Mouse (Mus musculus): ENCODE measurements around the gene Shc4. TPM values are rescaled to one million over a fixed set of nuclear protein-coding genes. Genes with fewer than 3 reads are reported as not detected.

Gene Shc4
- polyA plus RNA-seq, 1 experiment from 2014 or later = 5.2 TPM

DNA sequence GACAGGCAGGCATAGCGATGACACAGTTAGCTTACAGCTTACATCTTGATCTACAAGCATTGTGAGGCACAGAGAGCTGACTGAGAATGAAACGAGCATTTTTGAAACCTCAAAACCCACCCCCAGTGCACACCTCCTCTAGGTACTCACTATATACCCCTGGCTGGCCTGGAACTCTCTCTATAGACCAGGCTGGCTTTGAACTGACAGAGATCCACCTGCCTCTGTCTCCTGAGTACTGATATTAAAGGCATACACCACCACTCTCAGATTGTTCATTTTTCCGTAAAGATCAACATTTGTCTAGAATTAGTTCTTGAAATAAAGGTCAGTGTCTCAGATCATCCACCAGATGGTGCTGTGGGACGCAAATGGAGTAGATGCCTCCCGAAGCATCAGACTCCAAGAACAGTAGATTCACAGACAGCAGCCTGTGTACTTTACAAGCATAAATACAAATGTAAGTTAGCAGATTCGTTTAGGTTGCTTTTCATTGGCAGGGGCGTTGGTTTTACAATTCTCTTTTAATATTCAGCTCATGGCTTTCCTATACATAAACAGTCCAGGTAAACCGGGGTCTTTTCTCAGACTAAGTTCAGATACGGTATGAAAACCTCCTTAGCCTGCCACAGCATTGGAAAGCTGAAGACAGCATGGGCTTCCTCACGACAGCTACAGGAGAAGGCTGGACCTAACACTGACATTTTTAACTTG is 64.0 kb downstream of the Shc4 start:
- ATAC-seq (ENCODE audit: low FRiP score, low read depth) = peak; percentile 73
- WGBS = 19% methylated on average over 10 of the region's 10 CpGs
- Histone ChIP-seq H3K27ac (no peak overlapping the region), H3K27me3 (replicated peaks) (no peaks in the 10 kb centered on the region), H3K4me3 (no peak overlapping the region), H3K4me1 (no peaks in the 10 kb centered on the region), H3K36me3 (no peaks in the 10 kb centered on the region), H3K9me3 (no peaks in the 10 kb centered on the region), H3K4me2 (replicated peaks) (peak overlapping the region; percentile 42), H3K9ac (no peak overlapping the region)

DNA sequence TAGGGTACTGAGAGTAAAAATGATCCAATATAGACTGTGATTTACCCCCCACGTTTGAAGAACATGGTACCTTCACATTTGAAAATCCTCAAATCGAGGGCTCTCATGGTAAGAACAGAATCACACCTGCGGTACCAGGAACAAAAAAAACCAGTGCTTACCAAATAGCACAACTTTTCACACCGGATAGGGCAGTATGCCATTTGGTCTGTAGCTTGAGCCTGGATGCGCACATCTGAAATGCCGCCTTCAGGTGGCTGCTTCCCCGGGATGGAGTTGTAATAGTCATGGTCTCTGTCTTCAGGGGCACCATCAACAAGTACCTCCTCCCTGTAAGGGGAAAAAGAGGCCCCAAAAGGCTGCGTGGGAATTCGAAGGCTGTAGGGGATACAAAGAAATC is 68.6 kb downstream of the Shc4 start:
- H3K9ac ChIP-seq = no peak overlapping the region
- H3K27me3 ChIP-seq (replicated peaks) = no peaks in the 10 kb centered on the region
- 89% methylated on average over 9 of the region's 9 CpGs for WGBS
- H3K36me3 ChIP-seq = no peaks in the 10 kb centered on the region
- H3K27ac ChIP-seq = no peak overlapping the region
- no peaks in the 10 kb centered on the region for H3K4me1 ChIP-seq
- no peaks in the 10 kb centered on the region for H3K9me3 ChIP-seq
- H3K4me3 ChIP-seq = no peak overlapping the region
- no peak overlapping the region for H3K4me2 ChIP-seq (replicated peaks)
- ATAC-seq (ENCODE audit: low FRiP score, low read depth) = no peak

DNA sequence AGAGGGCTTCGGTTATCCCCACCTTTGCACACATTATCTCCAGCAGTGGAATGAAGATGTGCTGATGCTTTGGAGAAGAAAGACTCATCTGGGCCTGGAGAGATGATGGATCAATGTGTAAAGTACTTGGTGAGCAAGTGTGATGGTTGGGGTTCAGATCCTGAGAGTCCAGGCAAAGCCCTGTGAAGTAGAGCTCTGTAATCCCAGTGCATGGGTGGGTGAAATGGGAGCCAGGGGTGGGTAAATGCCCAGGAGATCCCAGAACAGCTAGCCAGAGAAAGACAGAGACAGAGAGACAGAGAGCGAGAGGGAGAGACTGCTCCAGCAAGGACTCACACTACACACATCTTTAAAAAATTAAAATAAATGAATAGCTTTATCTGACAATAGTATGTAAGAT is 70.7 kb downstream of the Shc4 start:
- no peak overlapping the region for H3K4me3 ChIP-seq
- H3K9me3 ChIP-seq = no peaks in the 10 kb centered on the region
- no peak overlapping the region for H3K9ac ChIP-seq
- ATAC-seq (ENCODE audit: low FRiP score, low read depth) = no peak
- H3K36me3 ChIP-seq = no peaks in the 10 kb centered on the region
- no peaks in the 10 kb centered on the region for H3K27me3 ChIP-seq (replicated peaks)
- WGBS = 96% methylated on average over 2 of the region's 2 CpGs
- H3K4me1 ChIP-seq = no peaks in the 10 kb centered on the region
- H3K4me2 ChIP-seq (replicated peaks) = no peak overlapping the region
- no peak overlapping the region for H3K27ac ChIP-seq

DNA sequence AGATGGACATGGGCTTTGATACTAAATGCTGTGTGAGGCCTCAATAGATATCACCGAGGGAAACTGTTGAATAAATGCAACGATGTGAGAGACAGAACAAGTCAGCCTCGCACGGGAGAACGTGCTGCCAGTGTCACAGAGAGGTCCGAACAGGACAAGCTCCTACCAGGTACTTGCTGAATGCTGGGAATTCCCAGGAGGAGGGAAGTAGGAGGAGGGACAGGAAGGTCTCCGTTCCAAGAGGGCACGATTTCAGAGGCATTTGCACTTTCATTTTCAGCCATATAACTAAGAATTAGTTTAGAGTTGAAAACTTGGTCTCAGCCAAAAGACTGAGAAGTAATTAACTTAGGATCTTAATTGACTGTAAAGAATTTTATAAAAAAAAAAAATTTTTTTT is 72.4 kb downstream of the Shc4 start:
- Histone ChIP-seq H3K4me1 (no peaks in the 10 kb centered on the region), H3K9ac (no peak overlapping the region), H3K4me3 (no peak overlapping the region), H3K9me3 (no peaks in the 10 kb centered on the region), H3K27ac (no peak overlapping the region), H3K36me3 (no peaks in the 10 kb centered on the region), H3K4me2 (replicated peaks) (no peak overlapping the region), H3K27me3 (replicated peaks) (no peaks in the 10 kb centered on the region)
- WGBS = 68% methylated on average over 8 of the region's 8 CpGs
- no peak for ATAC-seq (ENCODE audit: low FRiP score, low read depth)

DNA sequence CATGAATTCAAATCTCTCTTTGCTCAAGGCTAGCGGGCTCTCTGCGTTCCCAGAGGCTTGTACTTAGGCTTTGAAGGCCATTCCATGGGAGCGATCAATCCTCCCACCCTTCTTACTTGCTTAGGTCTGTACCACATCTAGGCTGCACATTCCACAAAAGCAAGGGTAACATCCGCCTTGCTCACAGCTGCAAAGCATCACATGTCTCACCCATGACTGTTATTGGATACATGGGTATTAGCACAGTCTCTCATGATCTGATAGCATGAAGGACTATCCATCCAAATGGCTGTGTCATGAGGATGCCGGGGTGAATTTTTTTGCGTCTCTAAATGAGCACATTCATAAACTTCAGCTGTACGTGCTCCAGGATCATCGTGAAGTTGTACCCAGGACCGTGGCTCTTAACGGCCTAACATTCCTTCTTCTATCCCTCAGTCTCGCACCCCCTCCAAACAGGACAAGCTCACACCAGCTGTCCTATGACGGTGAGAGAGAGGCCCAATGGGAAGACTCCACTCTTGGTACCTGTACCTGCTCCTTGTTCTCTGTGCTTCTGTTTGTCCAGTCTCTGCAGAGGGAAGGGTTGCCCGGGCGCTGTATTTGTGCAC is 73.1 kb downstream of the Shc4 start:
- Histone ChIP-seq H3K9ac (no peak overlapping the region), H3K27ac (no peak overlapping the region), H3K9me3 (no peaks in the 10 kb centered on the region), H3K4me3 (no peak overlapping the region), H3K27me3 (replicated peaks) (no peaks in the 10 kb centered on the region), H3K4me1 (no peaks in the 10 kb centered on the region), H3K4me2 (replicated peaks) (no peak overlapping the region), H3K36me3 (no peaks in the 10 kb centered on the region)
- whole genome bisulfite sequencing = 91% methylated on average over 14 of the region's 14 CpGs
- no peak for ATAC-seq (ENCODE audit: low FRiP score, low read depth)

DNA sequence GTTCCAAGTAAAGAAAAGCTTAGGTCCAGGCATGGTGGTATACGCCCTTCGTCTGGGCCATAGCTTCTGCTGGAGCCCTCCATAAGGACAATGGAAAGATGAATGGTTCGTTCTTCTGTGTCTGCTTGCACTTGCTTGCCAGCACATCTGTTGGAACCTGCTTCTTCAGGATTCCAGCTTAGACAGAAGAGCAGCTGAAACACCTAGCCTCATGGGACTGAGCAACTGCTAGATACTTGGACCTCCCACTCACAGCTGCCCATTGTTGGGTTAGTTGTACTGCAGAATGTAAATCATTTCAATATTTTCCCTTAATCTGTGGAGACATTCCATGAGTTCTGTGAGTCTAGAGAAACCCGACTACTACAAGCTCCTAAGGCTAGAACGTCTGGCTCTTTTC is 73.9 kb downstream of the Shc4 start:
- no peak overlapping the region for H3K4me3 ChIP-seq
- no peaks in the 10 kb centered on the region for H3K36me3 ChIP-seq
- 84% methylated on average over 5 of the region's 5 CpGs for WGBS
- 0 out of 2 replicates have a peak, but pooled peaks cover 1% of the 10 kb centered on the region for H3K4me1 ChIP-seq
- no peak overlapping the region for H3K27ac ChIP-seq
- H3K9ac ChIP-seq = no peak overlapping the region
- H3K4me2 ChIP-seq (replicated peaks) = no peak overlapping the region
- no peaks in the 10 kb centered on the region for H3K9me3 ChIP-seq
- ATAC-seq (ENCODE audit: low FRiP score, low read depth) = no peak
- H3K27me3 ChIP-seq (replicated peaks) = no peaks in the 10 kb centered on the region

DNA sequence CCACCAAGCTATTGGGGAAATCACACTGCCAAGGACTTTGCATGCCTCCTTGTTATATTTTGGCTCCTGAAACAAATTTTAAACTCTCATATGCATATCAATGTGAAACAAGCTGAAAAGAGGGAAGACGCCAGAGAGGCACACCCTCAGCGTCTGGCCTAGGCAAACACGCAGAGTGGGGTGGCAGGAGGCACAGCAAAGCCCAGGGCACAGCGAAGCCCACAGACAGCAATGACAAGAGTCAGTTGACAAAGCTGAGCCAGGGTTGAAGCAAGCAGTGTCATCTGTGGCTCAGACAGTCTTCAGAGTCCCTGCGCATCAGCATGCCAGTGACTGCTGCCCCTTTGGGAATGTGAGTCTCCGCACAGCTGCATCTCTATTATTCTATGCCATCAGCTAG is 79.0 kb downstream of the Shc4 start:
- H3K27ac ChIP-seq = no peak overlapping the region
- H3K9ac ChIP-seq = no peak overlapping the region
- no peaks in the 10 kb centered on the region for H3K36me3 ChIP-seq
- H3K4me2 ChIP-seq (replicated peaks) = no peak overlapping the region
- WGBS = 74% methylated on average over 6 of the region's 6 CpGs
- no peak overlapping the region for H3K4me3 ChIP-seq
- no peaks in the 10 kb centered on the region for H3K27me3 ChIP-seq (replicated peaks)
- no peaks in the 10 kb centered on the region for H3K9me3 ChIP-seq
- 0 out of 2 replicates have a peak, but pooled peaks cover 3% of the 10 kb centered on the region for H3K4me1 ChIP-seq
- ATAC-seq (ENCODE audit: low FRiP score, low read depth) = no peak

DNA sequence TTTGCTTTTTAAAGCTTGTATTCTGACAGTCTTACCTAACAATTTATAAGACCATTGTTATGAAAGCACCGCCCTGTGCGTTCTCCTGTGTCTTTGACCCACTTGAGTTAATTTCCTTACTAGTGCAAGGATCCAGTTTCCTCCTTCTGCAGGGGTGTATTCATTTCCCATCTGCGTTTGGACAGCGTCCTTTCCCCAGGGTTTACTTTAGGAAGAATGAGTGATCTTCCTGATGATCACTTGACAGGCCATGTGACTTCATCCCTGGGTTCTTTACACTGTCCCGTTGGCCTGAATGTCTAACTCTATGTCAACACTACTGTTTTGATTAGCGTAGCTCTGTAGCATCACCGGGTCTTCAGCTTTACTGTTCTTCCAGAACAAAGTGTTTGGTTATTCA is 86.6 kb downstream of the Shc4 start:
- no peak overlapping the region for H3K9ac ChIP-seq
- 76% methylated on average over 7 of the region's 7 CpGs for WGBS
- ATAC-seq (ENCODE audit: low FRiP score, low read depth) = no peak
- no peaks in the 10 kb centered on the region for H3K36me3 ChIP-seq
- H3K27me3 ChIP-seq (replicated peaks) = no peaks in the 10 kb centered on the region
- H3K4me2 ChIP-seq (replicated peaks) = no peak overlapping the region
- no peak overlapping the region for H3K27ac ChIP-seq
- H3K4me1 ChIP-seq = no peaks in the 10 kb centered on the region
- H3K9me3 ChIP-seq = no peaks in the 10 kb centered on the region
- H3K4me3 ChIP-seq = no peak overlapping the region

DNA sequence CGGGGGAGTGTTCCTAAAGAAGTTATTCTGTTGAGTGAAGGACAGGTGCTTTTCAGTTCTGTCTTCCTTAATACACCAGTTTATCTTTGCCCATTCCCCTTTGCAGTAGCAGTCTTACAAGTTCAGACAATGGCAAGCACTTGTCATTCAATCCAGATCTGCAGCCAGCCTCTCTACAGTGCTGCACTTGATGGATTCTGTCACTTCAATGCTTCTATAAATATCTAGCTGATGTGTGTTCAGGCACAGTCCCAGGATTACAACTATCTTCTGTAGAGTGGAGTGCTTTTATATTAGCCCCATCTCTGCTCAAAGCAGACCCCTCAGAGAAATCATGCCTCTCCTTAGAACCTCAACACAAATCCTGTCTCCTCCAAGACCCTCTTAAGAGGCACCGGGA is 93.9 kb downstream of the Shc4 start:
- Histone ChIP-seq H3K4me3 (no peak overlapping the region), H3K27me3 (replicated peaks) (no peaks in the 10 kb centered on the region), H3K9ac (no peak overlapping the region), H3K4me1 (no peaks in the 10 kb centered on the region), H3K9me3 (no peaks in the 10 kb centered on the region), H3K36me3 (no peaks in the 10 kb centered on the region), H3K27ac (no peak overlapping the region), H3K4me2 (replicated peaks) (no peak overlapping the region)
- no peak for ATAC-seq (ENCODE audit: low FRiP score, low read depth)
- 90% methylated on average over 2 of the region's 2 CpGs for WGBS

DNA sequence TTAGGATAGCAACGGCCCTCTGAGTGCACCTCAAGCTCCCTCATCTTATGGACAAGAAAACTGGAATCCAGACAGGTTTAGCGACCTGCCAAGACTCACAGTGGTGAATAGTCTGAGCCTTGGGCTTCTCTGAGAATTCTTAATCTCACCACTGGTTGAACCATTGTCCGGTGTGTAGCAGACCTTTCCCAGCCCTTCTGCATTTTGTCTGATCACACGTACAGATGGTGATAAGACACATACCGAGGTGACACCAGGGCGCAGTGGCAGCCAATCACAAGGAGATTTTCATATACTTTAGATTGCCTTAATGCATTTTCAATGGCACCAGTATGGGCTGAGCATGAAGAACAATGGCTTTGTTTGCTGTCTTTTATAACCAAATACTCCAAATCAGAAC is 95.5 kb downstream of the Shc4 start:
- no peaks in the 10 kb centered on the region for H3K27me3 ChIP-seq (replicated peaks)
- H3K9me3 ChIP-seq = no peaks in the 10 kb centered on the region
- ATAC-seq (ENCODE audit: low FRiP score, low read depth) = no peak
- H3K27ac ChIP-seq = no peak overlapping the region
- H3K4me1 ChIP-seq = peaks cover 10% of the 10 kb centered on the region
- no peak overlapping the region for H3K9ac ChIP-seq
- WGBS = 90% methylated on average over 6 of the region's 6 CpGs
- no peak overlapping the region for H3K4me3 ChIP-seq
- H3K4me2 ChIP-seq (replicated peaks) = no peak overlapping the region
- H3K36me3 ChIP-seq = no peaks in the 10 kb centered on the region

DNA sequence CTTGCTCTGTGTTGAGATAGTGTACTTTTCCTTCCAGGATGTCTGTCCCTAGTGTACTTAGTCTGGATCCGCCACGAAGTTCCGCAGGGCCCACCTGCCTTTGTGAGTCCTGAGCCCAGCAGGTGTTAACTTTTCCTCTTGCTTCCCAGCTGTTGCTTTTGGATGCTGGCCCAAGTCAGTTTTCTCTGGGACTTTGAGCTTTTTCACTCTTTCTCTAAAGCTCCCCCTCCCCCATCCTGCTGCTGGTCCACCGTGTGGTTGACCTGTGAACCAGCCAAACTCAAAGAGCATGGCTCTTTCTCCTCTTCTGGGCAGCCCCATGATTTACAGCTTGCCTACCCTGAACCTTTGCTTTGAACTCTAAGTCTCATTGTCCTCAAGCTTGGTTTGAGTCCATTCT is 97.4 kb downstream of the Shc4 start:
- no peak overlapping the region for H3K4me2 ChIP-seq (replicated peaks)
- no peak for ATAC-seq (ENCODE audit: low FRiP score, low read depth)
- H3K9ac ChIP-seq = no peak overlapping the region
- no peak overlapping the region for H3K27ac ChIP-seq
- WGBS = 73% methylated on average over 4 of the region's 4 CpGs
- no peaks in the 10 kb centered on the region for H3K36me3 ChIP-seq
- H3K27me3 ChIP-seq (replicated peaks) = no peaks in the 10 kb centered on the region
- peaks cover 14% of the 10 kb centered on the region for H3K4me1 ChIP-seq
- H3K4me3 ChIP-seq = no peak overlapping the region
- H3K9me3 ChIP-seq = no peaks in the 10 kb centered on the region

DNA sequence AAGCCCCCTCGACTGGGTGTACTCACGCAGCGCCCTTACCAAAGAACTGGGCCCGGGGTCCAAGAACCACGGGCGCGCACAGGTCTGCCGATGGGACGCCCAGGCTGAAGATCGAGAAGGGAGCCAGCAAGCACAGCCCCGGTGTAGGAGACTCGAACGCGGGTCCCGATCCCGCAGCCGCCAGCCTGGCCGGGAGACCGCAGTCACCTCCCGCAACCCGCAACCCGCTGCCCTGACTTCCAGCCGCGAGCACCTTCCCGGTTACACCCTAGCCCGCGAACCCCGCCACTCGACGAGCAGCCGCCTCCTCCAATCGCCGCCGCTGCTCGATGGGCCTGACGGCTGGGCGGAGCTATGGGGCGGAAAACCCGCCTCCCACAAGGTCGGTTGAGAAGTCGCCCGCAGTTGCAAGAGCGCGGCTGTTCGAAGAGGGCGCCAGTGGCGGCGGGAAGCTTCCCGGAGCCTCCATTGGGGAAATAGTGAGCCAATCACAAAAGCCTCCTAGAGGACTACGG is 99.1 kb downstream of the Shc4 start, which contains the start of gene Cep152:
TSS of gene Cep152 (minus strand) at position 277 of the 515 bp plus-strand sequence.
- peak; percentile 99 for ATAC-seq (ENCODE audit: low FRiP score, low read depth)
- Histone ChIP-seq H3K4me3 (peak within 1 kb of the TSS; percentile 78), H3K4me1 (peaks cover 14% of the 10 kb centered on the region), H3K27ac (no peak within 1 kb of the TSS), H3K4me2 (replicated peaks) (peak within 1 kb of the TSS; percentile 58), H3K27me3 (replicated peaks) (no peaks in the 10 kb centered on the region), H3K36me3 (peaks cover 3% of the 10 kb centered on the region; the same call in 1 of the 2 replicates), H3K9me3 (no peaks in the 10 kb centered on the region), H3K9ac (peak within 1 kb of the TSS; percentile 64)
- under 1% methylated on average over 50 of the region's 50 CpGs for WGBS
